Mouse (Mus musculus) right cerebral cortex, postnatal 4 days (tissue): ENCODE data around the gene D16Ertd472e.
"Not testable (repeated sequence)": the region's sequence is repeated elsewhere in the genome, so short reads cannot be mapped to it uniquely, and the experiment has no call there.

ENCODE experiments used
- DNase-seq: peaks from one replicate; pipeline ENCODE4 v3.0.0-alpha.2; 2022

Gene D16Ertd472e

GRCm38 (mm10) chr16:78564110-78564821 lies 12.2 kb downstream of the D16Ertd472e start:
- DNase-seq, result no peak

GRCm38 (mm10) chr16:78563093-78563971 lies 13.2 kb downstream of the D16Ertd472e start:
- DNase-seq, result no peak

- DNase-seq, result no peak
Observed at GRCm38 (mm10) chr16:78560627-78561026, 15.9 kb downstream of the D16Ertd472e start.

- no peak for DNase-seq
Observed at GRCm38 (mm10) chr16:78560063-78560462, 16.4 kb downstream of the D16Ertd472e start.

GRCm38 (mm10) chr16:78557573-78557972 lies 18.9 kb downstream of the D16Ertd472e start:
- no peak for DNase-seq

GRCm38 (mm10) chr16:78554911-78555648 lies 21.4 kb downstream of the D16Ertd472e start:
- no peak for DNase-seq

GRCm38 (mm10) chr16:78547367-78547766 lies 29.1 kb downstream of the D16Ertd472e start:
- DNase-seq, result no peak

- no peak for DNase-seq
Observed at GRCm38 (mm10) chr16:78546529-78546928, 30.0 kb downstream of the D16Ertd472e start.

GRCm38 (mm10) chr16:78540376-78541246 lies 35.9 kb downstream of the D16Ertd472e start:
- DNase-seq, result no peak

- no peak for DNase-seq
Observed at GRCm38 (mm10) chr16:78537798-78538422, 38.6 kb downstream of the D16Ertd472e start.

- no peak for DNase-seq
Observed at GRCm38 (mm10) chr16:78537322-78537721, 39.2 kb downstream of the D16Ertd472e start.

- DNase-seq, result no peak
Observed at GRCm38 (mm10) chr16:78534468-78534867, 42.0 kb downstream of the D16Ertd472e start.

- no peak for DNase-seq
Observed at GRCm38 (mm10) chr16:78531957-78532605, 44.4 kb downstream of the D16Ertd472e start.

GRCm38 (mm10) chr16:78522974-78523373 lies 53.5 kb downstream of the D16Ertd472e start:
- no peak for DNase-seq

- DNase-seq, result no peak
Observed at GRCm38 (mm10) chr16:78518697-78519096, 57.8 kb downstream of the D16Ertd472e start.

- DNase-seq, result no peak
Observed at GRCm38 (mm10) chr16:78517171-78517570, 59.3 kb downstream of the D16Ertd472e start.

GRCm38 (mm10) chr16:78511526-78511925 lies 65.0 kb downstream of the D16Ertd472e start:
- no peak for DNase-seq

- DNase-seq, result no peak
Observed at GRCm38 (mm10) chr16:78502492-78502891, 74.0 kb downstream of the D16Ertd472e start.

GRCm38 (mm10) chr16:78492696-78493095 lies 83.8 kb downstream of the D16Ertd472e start:
- DNase-seq, result not testable (repeated sequence)

GRCm38 (mm10) chr16:78490779-78491178 lies 85.7 kb downstream of the D16Ertd472e start:
- no peak for DNase-seq
